ENCODE assay signal across 9 mouse cellular contexts in the genomic region with DNA sequence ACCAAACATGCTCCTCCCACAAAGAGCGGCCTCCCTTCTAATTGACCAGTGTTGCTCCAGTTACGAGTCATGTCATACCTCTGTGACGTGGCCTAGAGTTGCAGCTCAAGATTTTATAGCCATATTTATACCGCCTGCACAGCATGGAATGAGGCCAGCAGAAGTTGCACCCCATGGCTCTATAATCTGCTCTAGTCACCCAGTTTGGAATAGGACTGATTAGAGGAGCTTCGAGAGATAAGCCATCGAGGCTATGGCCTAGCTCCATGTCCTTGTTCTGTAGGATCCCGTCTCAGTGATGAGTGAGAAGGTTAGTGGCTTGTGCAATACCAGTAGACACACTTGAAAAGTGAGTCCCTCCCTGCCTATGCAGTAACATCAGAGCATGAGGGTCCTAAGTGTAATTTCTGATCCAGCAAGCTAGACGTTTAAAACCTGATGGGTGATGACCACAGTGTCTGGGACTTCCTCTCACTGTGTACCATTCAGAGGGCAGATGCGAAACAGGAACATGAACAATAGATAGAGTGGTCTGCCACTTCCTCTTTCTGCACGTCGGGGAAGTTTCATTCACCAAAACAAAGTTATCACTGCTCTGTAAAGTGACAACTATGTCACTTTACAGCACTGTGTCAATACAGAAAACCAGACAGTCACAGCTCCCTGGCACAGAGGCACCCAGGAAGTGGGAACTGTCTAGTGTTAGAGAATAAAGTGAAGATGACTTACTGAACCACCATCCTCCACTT. TPM values are rescaled to one million over a fixed set of nuclear protein-coding genes. Genes with fewer than 3 reads are reported as not detected.
A peak's percentile ranks its signal among the peaks of the same experiment; 100 is the strongest.
DNase-seq lines count a peak whose midpoint lies in the region; ATAC-seq and TF ChIP-seq lines count a peak whose summit lies in the region.
"Had no signal": no experiment of that assay in that cellular context is flagged by ENCODE, and none has a peak within 500 bp of the region (broad histone marks: within the 10 kb centered on the region; RNA-seq: fewer than 3 reads in every experiment).

No protein-coding gene starts in this region.

- H3K36me3 ChIP-seq in heart, embryonic 10.5 days: no peaks in the 10 kb centered on the region
- no peaks in the 10 kb centered on the region for H3K36me3 ChIP-seq in stomach, postnatal 0 days (ENCODE audit: control insufficient read depth, insufficient read depth, low read length)
- H3K36me3 ChIP-seq: hindbrain, embryonic 13.5 days had no signal

- 50% methylated on average over 11 of the region's 11 CpGs for WGBS in heart, embryonic 10.5 days
- WGBS in stomach, postnatal 0 days: 61% methylated on average over 11 of the region's 11 CpGs

- no peak overlapping the region for H3K4me3 ChIP-seq in heart, embryonic 10.5 days
- H3K4me3 ChIP-seq in stomach, postnatal 0 days (ENCODE audit: low read depth, low read length): no peak overlapping the region
- H3K4me3 ChIP-seq: hindbrain, embryonic 13.5 days had no signal

- intact Hi-C loops in heart, postnatal 10 days (cut with DNase I): no loop called here
- intact Hi-C loops in left cerebral cortex, postnatal 4 days (cut with DNase I): no loop called here

- no peak for TF ChIP-seq CTCF in stomach, postnatal 0 days (IDR thresholded peaks at IDR 0.05; ENCODE audit: low read depth)

- no peak overlapping the region for H3K9ac ChIP-seq in stomach, postnatal 0 days (ENCODE audit: low read length)
- H3K9ac ChIP-seq: hindbrain, embryonic 13.5 days had no signal

- DNase-seq in heart, embryonic 10.5 days (ENCODE audit: low spot score): peak; percentile 63
- DNase-seq in heart, postnatal 10 days: no peak
- peak; percentile 60 for DNase-seq in lung, postnatal 25 days (ENCODE audit: low spot score)
- no peak for DNase-seq in stomach, postnatal 0 days (ENCODE audit: low spot score)
- DNase-seq in left cerebral cortex, postnatal 4 days: no peak
- DNase-seq in adrenal gland, adult 2 months: no peak
- no peak for DNase-seq in adrenal gland, postnatal 36 days

- no peak for TF ChIP-seq EP300 in stomach, postnatal 0 days (optimal IDR thresholded peaks at IDR 0.05)

- no peaks in the 10 kb centered on the region for H3K27me3 ChIP-seq in heart, embryonic 10.5 days (ENCODE audit: insufficient read depth, poor library complexity, severe bottlenecking)
- H3K27me3 ChIP-seq in stomach, postnatal 0 days (ENCODE audit: control insufficient read depth, insufficient read depth, low read length): no peaks in the 10 kb centered on the region
- H3K27me3 ChIP-seq: hindbrain, embryonic 13.5 days had no signal

- peak; percentile 75 for ATAC-seq in common myeloid progenitor, adult 5-6 weeks (replicated peaks; ENCODE audit: low read depth, poor library complexity, severe bottlenecking)
- peak; percentile 51 for ATAC-seq in stomach, postnatal 0 days (ENCODE audit: low FRiP score, low TSS enrichment)

- H3K4me1 ChIP-seq in heart, embryonic 10.5 days: peaks cover 28% of the 10 kb centered on the region
- no peaks in the 10 kb centered on the region for H3K4me1 ChIP-seq in stomach, postnatal 0 days (replicated peaks; ENCODE audit: control insufficient read depth, insufficient read depth)
- H3K4me1 ChIP-seq: hindbrain, embryonic 13.5 days had no signal

- peak overlapping the region; percentile 26; the same call in 1 of the 2 replicates for H3K27ac ChIP-seq in heart, embryonic 10.5 days
- 0 out of 2 replicates have a peak overlapping the region, but pooled peaks have one; percentile 24 for H3K27ac ChIP-seq in stomach, postnatal 0 days (replicated peaks)
- H3K27ac ChIP-seq: hindbrain, embryonic 13.5 days had no signal

- H3K9me3 ChIP-seq in heart, embryonic 10.5 days: no peaks in the 10 kb centered on the region
- no peaks in the 10 kb centered on the region for H3K9me3 ChIP-seq in stomach, postnatal 0 days (ENCODE audit: control insufficient read depth, low read length)
- H3K9me3 ChIP-seq: hindbrain, embryonic 13.5 days had no signal

- no peak overlapping the region for H3K4me2 ChIP-seq in stomach, postnatal 0 days (replicated peaks; ENCODE audit: low read depth)
- H3K4me2 ChIP-seq: hindbrain, embryonic 13.5 days had no signal

RNA-seq across cellular contexts. Expression of a gene that starts 18.5 kb away (rescaled TPM):
- polyA plus RNA-seq in heart, embryonic 10.5 days (2016; fragmentation: Nextera tagmentation; extraction: Ambion mirVana): 38.2 and 48.2 TPM in 2 replicates
- 10 to 100 TPM; 62.5 to 74.8 TPM for total RNA-seq in heart, postnatal 10 days (2021)
- 0.87 and 0.92 TPM in 2 replicates for total RNA-seq in common myeloid progenitor, adult 5-6 weeks (2017)
- polyA plus RNA-seq in stomach, postnatal 0 days (2015; fragmentation: Nextera tagmentation; extraction: Ambion mirVana): 31.7 and 38.3 TPM in 2 replicates
- 10 to 100 TPM; 67.0 to 70.4 TPM for total RNA-seq in left cerebral cortex, postnatal 4 days (2021)
- total RNA-seq in adrenal gland, adult 2 months (2021): 10 to 100 TPM; 43.8 to 50.4 TPM
- polyA plus RNA-seq in adrenal gland, adult 2 months (2012; rRNA removed): 7.9 and 11.3 TPM in 2 replicates
- total RNA-seq in adrenal gland, postnatal 36 days (2021): 10 to 100 TPM; 63.2 to 64.2 TPM

RNA-seq across cellular contexts. Expression of a gene that starts 52.6 kb away (rescaled TPM):
- polyA plus RNA-seq in heart, embryonic 10.5 days (2016; fragmentation: Nextera tagmentation; extraction: Ambion mirVana): 0.99 and 1.0 TPM in 2 replicates
- under 1 TPM; 0.12 to 0.24 TPM for total RNA-seq in heart, postnatal 10 days (2021)
- 26.1 and 39.4 TPM in 2 replicates for total RNA-seq in common myeloid progenitor, adult 5-6 weeks (2017)
- polyA plus RNA-seq in stomach, postnatal 0 days (2015; fragmentation: Nextera tagmentation; extraction: Ambion mirVana): 0.46 and 0.51 TPM in 2 replicates
- total RNA-seq in left cerebral cortex, postnatal 4 days (2021): 1 to 10 TPM; 3.8 to 4.7 TPM
- total RNA-seq in adrenal gland, adult 2 months (2021): under 1 TPM; 0.28 to 0.43 TPM
- not detected in 2 replicates for polyA plus RNA-seq in adrenal gland, adult 2 months (2012; rRNA removed)
- under 1 TPM; 0.26 to 0.33 TPM for total RNA-seq in adrenal gland, postnatal 36 days (2021)

Comparison
In these comparisons a context has a peak if more than half of its experiments do, and no peak if none do; other contexts are left out.
1. DNase-seq: peak in heart, embryonic 10.5 days (single experiment) and lung, postnatal 25 days (single experiment); none in heart, postnatal 10 days (0 of 2), stomach, postnatal 0 days (single experiment), left cerebral cortex, postnatal 4 days (single experiment), adrenal gland, adult 2 months (single experiment) and adrenal gland, postnatal 36 days (0 of 2).
2. RNA of a gene that starts 18.5 kb away (total RNA-seq): 62.5 to 74.8 TPM in heart, postnatal 10 days, 67.0 to 70.4 TPM in left cerebral cortex, postnatal 4 days, 63.2 to 64.2 TPM in adrenal gland, postnatal 36 days and 43.8 to 50.4 TPM in adrenal gland, adult 2 months; 0.87 to 0.92 TPM in common myeloid progenitor, adult 5-6 weeks; every median in the first group is over 10 times any median in the second.